Mouse (Mus musculus) C2C12 (cell line): Measurements from ENCODE around the gene Itpkb.

Experiments
- CTCF ChIP-seq: IDR thresholded peaks from one replicate; pipeline ENCODE4 v1.5.1; 2011; ENCODE audit not compliant: control insufficient read depth, insufficient read depth, insufficient read length
- FOSL1 ChIP-seq: IDR thresholded peaks from one replicate; pipeline ENCODE4 v1.8.0; 2011; ENCODE audit warnings: mild to moderate bottlenecking, low read length; ENCODE audit not compliant: poor library complexity, insufficient read depth, severe bottlenecking
- MAX ChIP-seq: IDR thresholded peaks from one replicate; pipeline ENCODE4 v1.6.1; 2011; ENCODE audit warnings: mild to moderate bottlenecking, control low read depth
- MYOD1 ChIP-seq: IDR thresholded peaks from one replicate; pipeline ENCODE4 v1.6.1; 2011; ENCODE audit warnings: low read depth; ENCODE audit not compliant: control insufficient read depth, insufficient read length
- MYOG ChIP-seq: IDR thresholded peaks from one replicate; pipeline ENCODE4 v1.6.1; 2011; ENCODE audit not compliant: control insufficient read depth, insufficient read length; ENCODE audit errors: extremely low read depth

DNA sequence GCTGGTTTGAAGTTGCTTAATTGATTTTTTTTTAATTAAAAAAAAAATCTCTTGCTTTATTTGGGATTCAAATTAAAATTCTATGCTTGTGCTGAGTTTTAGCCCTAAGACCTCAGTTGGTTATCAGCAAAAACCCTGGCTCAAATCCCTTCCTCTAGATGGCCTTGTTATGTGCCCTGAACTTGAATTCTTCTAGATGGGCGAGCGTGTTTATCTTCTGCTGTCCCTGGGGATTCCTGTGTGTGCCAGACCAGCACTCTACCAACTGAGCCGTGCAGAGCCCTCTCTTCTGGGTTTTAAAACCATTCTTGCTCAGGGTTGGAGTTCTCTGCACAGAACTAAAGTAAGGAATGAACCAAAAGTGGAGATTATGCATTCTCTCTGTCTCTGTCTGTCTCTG, 22.0 kb downstream of the Itpkb start:
- TF ChIP-seq FOSL1 (no peak), CTCF (no peak), MYOG (no peak), MAX (no peak), MYOD1 (no peak)
